Mouse (Mus musculus): ENCODE data around the gene Manbal.

DNA sequence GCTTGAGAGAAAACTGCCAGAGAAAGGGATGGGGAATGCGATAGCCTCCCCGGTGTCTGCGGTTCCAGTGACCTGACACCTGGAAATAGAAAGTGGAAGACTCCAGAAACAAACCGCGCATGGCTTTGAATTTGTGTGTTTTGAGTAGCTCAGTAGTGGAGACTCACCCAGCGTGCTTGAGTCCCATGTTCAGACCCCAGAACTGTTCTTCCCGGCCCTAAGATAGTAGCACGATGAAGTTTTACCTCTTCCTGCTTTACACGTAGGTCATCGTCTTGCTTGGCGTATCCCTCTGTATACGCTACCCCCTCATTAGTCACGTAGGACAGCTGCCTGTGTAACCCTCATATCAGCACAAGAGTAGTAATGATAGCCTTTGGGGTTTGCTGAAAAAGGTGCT lies 597 bp downstream of the Manbal start:
- no peak for TF ChIP-seq CTCF (IDR thresholded peaks at IDR 0.05; ENCODE audit: borderline replicate concordance, control insufficient read depth, extremely low read depth, insufficient read depth, low read length, poor library complexity)
- no peak for TF ChIP-seq POLR2A (IDR thresholded peaks at IDR 0.05; ENCODE audit: control insufficient read depth, extremely low read depth, insufficient read depth, low read length, poor library complexity)

Data from thymus, adult 2 months (tissue).